Mouse (Mus musculus) MEL (cell line): ENCODE measurements around the gene Cbarp.

Experiments used
- CHD1 ChIP-seq: IDR thresholded peaks from 2 replicates; pipeline ENCODE4 v1.6.1; 2012; ENCODE audit warnings: low read depth, mild to moderate bottlenecking, inconsistent platforms, low read length, improper control_type of control experiment
- CHD2 ChIP-seq: IDR thresholded peaks from 2 replicates; pipeline ENCODE4 v1.6.1; 2011; ENCODE audit warnings: low read length, improper control_type of control experiment
- CTCF ChIP-seq, 3 experiments: IDR thresholded peaks in 2 of 3; conservative IDR thresholded peaks in 1 of 3; 2 replicates each; pipeline ENCODE4 v1.5.1; 2011 to 2012; ENCODE audit warnings: low read length in 3 of 3, low read depth in 2 of 3, mild to moderate bottlenecking in 2 of 3, improper control_type of control experiment in 1 of 3, inconsistent platforms in 1 of 3, mixed read lengths in 1 of 3, moderate library complexity in 1 of 3; ENCODE audit not compliant: control insufficient read depth in 1 of 3, insufficient read depth in 1 of 3, poor library complexity in 1 of 3, severe bottlenecking in 1 of 3
- E2F4 ChIP-seq: IDR thresholded peaks from 2 replicates; pipeline ENCODE4 v1.6.1; 2011; ENCODE audit warnings: low read depth, low read length, improper control_type of control experiment, borderline replicate concordance
- JUND ChIP-seq: IDR thresholded peaks from 2 replicates; pipeline ENCODE4 v1.6.1; 2011; ENCODE audit warnings: low read depth, mild to moderate bottlenecking, improper control_type of control experiment, low read length
- MAX ChIP-seq: IDR thresholded peaks from 2 replicates; pipeline ENCODE4 v1.6.1; 2011; ENCODE audit warnings: low read length, improper control_type of control experiment
- MEF2A ChIP-seq: IDR thresholded peaks from 2 replicates; pipeline ENCODE4 v1.6.1; 2014; ENCODE audit warnings: low read depth, mild to moderate bottlenecking, inconsistent platforms, low read length, improper control_type of control experiment; ENCODE audit not compliant: poor library complexity, insufficient replicate concordance, severe bottlenecking; ENCODE audit errors: extremely low read depth
- POLR2A ChIP-seq, 2 experiments: IDR thresholded peaks; 2 replicates each; pipeline ENCODE4 v1.6.1; 2011 to 2012; ENCODE audit warnings: low read length in 2 of 2, mild to moderate bottlenecking in 2 of 2, control low read depth in 1 of 2, improper control_type of control experiment in 1 of 2, low read depth in 1 of 2, moderate library complexity in 1 of 2; ENCODE audit not compliant: control insufficient read depth in 1 of 2, insufficient read depth in 1 of 2, poor library complexity in 1 of 2
- RCOR1 ChIP-seq: IDR thresholded peaks from 2 replicates; pipeline ENCODE4 v1.6.1; 2012; ENCODE audit warnings: low read depth, mild to moderate bottlenecking, inconsistent platforms, low read length, improper control_type of control experiment
- UBTF ChIP-seq: IDR thresholded peaks from 2 replicates; pipeline ENCODE4 v1.6.1; 2012; ENCODE audit warnings: low read depth, mild to moderate bottlenecking, inconsistent platforms, low read length, improper control_type of control experiment, moderate library complexity, borderline replicate concordance; ENCODE audit not compliant: insufficient read depth
- ZC3H11A ChIP-seq: IDR thresholded peaks from 2 replicates; pipeline ENCODE4 v1.6.1; 2012; ENCODE audit warnings: low read depth, mild to moderate bottlenecking, inconsistent platforms, low read length, improper control_type of control experiment

GRCm38 (mm10) chr10:80094684-80095083, 46.0 kb downstream of the Cbarp start:
- no peak for TF ChIP-seq E2F4
- TF ChIP-seq JUND = no peak
- no peak for TF ChIP-seq ZC3H11A
- no peak for TF ChIP-seq UBTF
- TF ChIP-seq CHD1 = no peak
- no peak for TF ChIP-seq CTCF (IDR thresholded peaks at IDR 0.05 in 2 of 3, conservative IDR thresholded peaks at IDR 0.05 in 1 of 3; ENCODE audit: control insufficient read depth in 1 of 3, insufficient read depth in 1 of 3, low read depth in 2 of 3, low read length in 3 of 3, poor library complexity in 1 of 3, severe bottlenecking in 1 of 3)
- TF ChIP-seq POLR2A (IDR thresholded peaks at IDR 0.05; ENCODE audit: control insufficient read depth in 1 of 2, insufficient read depth in 1 of 2, low read depth in 1 of 2, low read length in 2 of 2, poor library complexity in 1 of 2) = no peak
- TF ChIP-seq MEF2A = no peak
- no peak for TF ChIP-seq RCOR1
- TF ChIP-seq MAX = no peak
- no peak for TF ChIP-seq CHD2
